Mouse (Mus musculus): ENCODE measurements around the gene Tmem211.

Tmem211 gene

GRCm38 (mm10) chr5:113285541-113285940 lies 58.8 kb downstream of the Tmem211 start:
- no peak for TF ChIP-seq GATA4 (IDR thresholded peaks at IDR 0.05; ENCODE audit: insufficient replicate concordance, low read length)

- no peak for TF ChIP-seq GATA4 (IDR thresholded peaks at IDR 0.05; ENCODE audit: insufficient replicate concordance, low read length)
Measured at GRCm38 (mm10) chr5:113286048-113286447, 59.3 kb downstream of the Tmem211 start.

- no peak for TF ChIP-seq GATA4 (IDR thresholded peaks at IDR 0.05; ENCODE audit: insufficient replicate concordance, low read length)
Measured at GRCm38 (mm10) chr5:113286591-113287520, 60.1 kb downstream of the Tmem211 start.

GRCm38 (mm10) chr5:113287762-113288161 lies 61.1 kb downstream of the Tmem211 start:
- TF ChIP-seq GATA4 (IDR thresholded peaks at IDR 0.05; ENCODE audit: insufficient replicate concordance, low read length): no peak

GRCm38 (mm10) chr5:113288490-113288889 lies 61.8 kb downstream of the Tmem211 start:
- TF ChIP-seq GATA4 (IDR thresholded peaks at IDR 0.05; ENCODE audit: insufficient replicate concordance, low read length): no peak
